Mouse (Mus musculus) liver, embryonic 16.5 days (tissue): ENCODE measurements around the gene Ddc. TPM values are rescaled to one million over a fixed set of nuclear protein-coding genes. Genes with fewer than 3 reads are reported as not detected.

Source experiments
- ATAC-seq: fragments of 200-750 bp; cut with Nextera tagmentation; 2 replicates; pipeline ENCODE4 v1.8.0; 2017; ENCODE audit warnings: low read depth, mild to moderate bottlenecking, moderate number of reproducible peaks, moderate library complexity
- H3K27ac ChIP-seq: fragments of 300-500 bp; sonication (generic); 2 replicates; pipeline ENCODE4 v1.5.1; 2014; ENCODE audit warnings: mild to moderate bottlenecking, low read length
- H3K27me3 ChIP-seq: fragments of 300-500 bp; sonication (generic); 2 replicates; pipeline ENCODE4 v1.6.1; 2014; ENCODE audit warnings: low read depth, low read length, mixed read lengths; ENCODE audit not compliant: control insufficient read depth, insufficient read depth
- H3K36me3 ChIP-seq: fragments of 300-500 bp; sonication (generic); 2 replicates; pipeline ENCODE4 v1.6.1; 2014; ENCODE audit warnings: mild to moderate bottlenecking; ENCODE audit not compliant: control insufficient read depth, insufficient read depth
- H3K4me1 ChIP-seq: fragments of 300-500 bp; sonication (generic); 2 replicates; pipeline ENCODE4 v1.6.1; 2014; ENCODE audit warnings: low read depth, low read length, mixed read lengths; ENCODE audit not compliant: control insufficient read depth
- H3K4me2 ChIP-seq: fragments of 300-500 bp; sonication (generic); 2 replicates; pipeline ENCODE4 v1.6.1; 2014; ENCODE audit warnings: low read depth, low read length, mixed read lengths
- H3K4me3 ChIP-seq: fragments of 300-500 bp; sonication (generic); 2 replicates; pipeline ENCODE4 v1.5.1; 2014; ENCODE audit warnings: low read depth, mild to moderate bottlenecking, low read length
- H3K9ac ChIP-seq: fragments of 300-500 bp; sonication (generic); 2 replicates; pipeline ENCODE4 v1.6.1; 2014; ENCODE audit warnings: low read depth, low read length
- H3K9me3 ChIP-seq: fragments of 300-500 bp; sonication (generic); replicated peaks from 2 replicates; pipeline ENCODE4 v1.6.1; 2016; ENCODE audit warnings: low read length; ENCODE audit not compliant: control insufficient read depth
- WGBS: fragments of 180-500 bp; shearing (Covaris S2); extraction: QIAGEN DNeasy Blood & Tissue Kit; methylation state at CpG from one replicate; pipeline ENCODE4 v1.1.7; 2014; ENCODE audit not compliant: insufficient replicate concordance; 5-methylcytosine and 5-hydroxymethylcytosine counted together
- polyA plus RNA-seq: library from polyadenylated mRNA; unstranded; fragments of >200 nt; fragmentation: Nextera tagmentation; extraction: Ambion mirVana; gene quantifications from 2 replicates; pipeline ENCODE4 v1.2.1, GENCODE M21; 2015

Gene Ddc
- polyA plus RNA-seq, 1 experiment from 2014 or later = 16.3 TPM

DNA sequence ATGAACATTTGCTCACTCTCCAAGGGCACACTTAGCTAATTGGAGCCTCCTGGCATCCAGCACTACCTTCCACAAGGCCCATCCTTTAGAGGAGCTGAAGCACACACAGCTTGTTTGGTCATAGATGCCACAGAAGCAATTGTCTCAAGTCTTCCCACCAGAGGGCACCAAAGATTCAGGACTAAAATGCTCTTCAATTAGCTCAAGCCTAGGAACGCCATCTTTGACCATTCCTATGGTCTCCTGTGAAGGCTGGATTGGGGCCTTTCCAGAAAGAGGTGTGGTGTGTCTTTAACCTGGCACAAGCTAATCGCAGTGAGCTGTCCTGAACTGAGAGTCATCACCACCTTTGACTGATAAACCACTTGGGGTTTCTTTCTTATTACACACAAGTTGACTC lies 77.7 kb downstream of the Ddc start:
- no peaks in the 10 kb centered on the region for H3K9me3 ChIP-seq
- no peak overlapping the region for H3K4me2 ChIP-seq
- no peaks in the 10 kb centered on the region for H3K27me3 ChIP-seq
- peak; percentile 28 for ATAC-seq
- no peak overlapping the region for H3K9ac ChIP-seq
- no peak overlapping the region for H3K4me3 ChIP-seq
- peak overlapping the region; percentile 67 for H3K27ac ChIP-seq
- 3% methylated on average over 2 of the region's 2 CpGs for WGBS
- no peaks in the 10 kb centered on the region for H3K36me3 ChIP-seq
- peaks cover 56% of the 10 kb centered on the region for H3K4me1 ChIP-seq

DNA sequence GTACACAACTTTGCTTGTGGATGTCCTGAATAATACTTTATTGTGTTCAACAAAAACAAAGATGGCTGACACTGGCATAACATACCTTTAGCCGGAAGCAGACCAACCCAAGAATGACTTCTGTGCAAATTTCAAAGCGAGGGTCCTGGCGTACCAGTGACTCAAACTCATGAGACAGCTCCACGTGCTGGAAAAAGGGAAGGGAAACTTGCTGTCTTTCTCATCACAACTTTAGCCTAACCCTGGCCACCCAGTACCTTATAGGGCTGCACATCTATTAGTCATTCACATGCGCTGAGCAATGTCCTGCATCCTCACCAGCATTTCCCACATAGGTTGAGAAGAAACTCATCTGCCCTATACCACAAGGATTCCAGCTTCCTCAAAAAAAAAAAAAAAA lies 78.7 kb downstream of the Ddc start:
- Histone ChIP-seq H3K4me1 (peaks cover 59% of the 10 kb centered on the region), H3K27ac (no peak overlapping the region)

DNA sequence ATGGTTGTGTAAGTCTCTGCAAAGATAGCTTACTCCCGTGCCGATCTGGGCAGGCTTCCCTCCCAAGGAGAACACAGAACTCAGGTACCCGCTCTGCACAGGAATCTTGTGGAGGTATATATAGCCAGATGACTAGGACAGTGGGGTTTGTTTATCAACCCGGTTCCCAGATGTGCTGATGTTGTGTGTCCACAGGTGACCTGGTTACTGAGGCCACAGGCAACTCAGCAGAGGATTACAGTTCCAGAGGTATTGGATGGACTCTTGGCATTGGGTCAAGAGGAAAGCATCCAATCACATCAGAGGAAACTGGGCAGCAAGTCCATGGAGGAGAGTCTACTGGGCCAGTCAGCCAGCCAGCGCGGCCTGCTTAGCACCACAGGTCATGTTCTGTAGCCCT lies 79.1 kb downstream of the Ddc start:
- H3K4me2 ChIP-seq = no peak overlapping the region
- peaks cover 54% of the 10 kb centered on the region for H3K4me1 ChIP-seq
- no peaks in the 10 kb centered on the region for H3K9me3 ChIP-seq
- 93% methylated on average over 6 of the region's 6 CpGs for WGBS
- H3K27ac ChIP-seq = peak overlapping the region; percentile 24; the same call in 1 of the 2 replicates
- no peak for ATAC-seq
- H3K9ac ChIP-seq = no peak overlapping the region
- H3K4me3 ChIP-seq = no peak overlapping the region
- H3K27me3 ChIP-seq = no peaks in the 10 kb centered on the region
- H3K36me3 ChIP-seq = no peaks in the 10 kb centered on the region

More for the DNA sequence above, 78.7 kb downstream of the Ddc start:
- H3K9ac ChIP-seq = no peak overlapping the region
- H3K4me3 ChIP-seq = no peak overlapping the region
- H3K4me2 ChIP-seq = no peak overlapping the region
- ATAC-seq = no peak
- H3K27me3 ChIP-seq = no peaks in the 10 kb centered on the region
- WGBS = 80% methylated on average over 5 of the region's 5 CpGs
- H3K36me3 ChIP-seq = no peaks in the 10 kb centered on the region
- no peaks in the 10 kb centered on the region for H3K9me3 ChIP-seq

DNA sequence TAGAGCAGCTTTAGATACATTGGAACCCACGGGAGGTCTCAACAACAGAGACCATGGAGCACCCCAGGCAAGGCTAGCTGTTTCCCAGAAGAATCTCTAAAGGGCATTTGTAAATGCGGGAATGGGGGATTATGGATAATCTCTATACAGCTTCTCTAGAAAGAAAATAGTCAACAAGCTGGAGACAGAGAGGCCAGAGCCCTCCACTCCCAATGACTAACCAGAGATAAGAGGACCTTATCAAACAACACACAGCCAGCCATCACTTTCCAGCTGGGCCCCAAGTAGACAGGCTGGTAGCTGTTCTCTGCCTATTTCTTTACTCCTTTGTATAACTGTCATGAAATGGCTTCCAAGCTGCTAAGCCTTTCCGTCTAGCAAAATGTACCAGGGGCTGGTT lies 82.2 kb downstream of the Ddc start:
- H3K4me2 ChIP-seq = peak overlapping the region; percentile 52
- H3K27ac ChIP-seq = peak overlapping the region; percentile 81
- 22% methylated on average over 3 of the region's 3 CpGs for WGBS
- peak overlapping the region; percentile 12 for H3K9ac ChIP-seq
- peak overlapping the region; percentile 8 for H3K4me3 ChIP-seq
- H3K9me3 ChIP-seq = no peaks in the 10 kb centered on the region
- no peaks in the 10 kb centered on the region for H3K27me3 ChIP-seq
- H3K4me1 ChIP-seq = peaks cover 38% of the 10 kb centered on the region
- H3K36me3 ChIP-seq = no peaks in the 10 kb centered on the region
- peak; percentile 91 for ATAC-seq

DNA sequence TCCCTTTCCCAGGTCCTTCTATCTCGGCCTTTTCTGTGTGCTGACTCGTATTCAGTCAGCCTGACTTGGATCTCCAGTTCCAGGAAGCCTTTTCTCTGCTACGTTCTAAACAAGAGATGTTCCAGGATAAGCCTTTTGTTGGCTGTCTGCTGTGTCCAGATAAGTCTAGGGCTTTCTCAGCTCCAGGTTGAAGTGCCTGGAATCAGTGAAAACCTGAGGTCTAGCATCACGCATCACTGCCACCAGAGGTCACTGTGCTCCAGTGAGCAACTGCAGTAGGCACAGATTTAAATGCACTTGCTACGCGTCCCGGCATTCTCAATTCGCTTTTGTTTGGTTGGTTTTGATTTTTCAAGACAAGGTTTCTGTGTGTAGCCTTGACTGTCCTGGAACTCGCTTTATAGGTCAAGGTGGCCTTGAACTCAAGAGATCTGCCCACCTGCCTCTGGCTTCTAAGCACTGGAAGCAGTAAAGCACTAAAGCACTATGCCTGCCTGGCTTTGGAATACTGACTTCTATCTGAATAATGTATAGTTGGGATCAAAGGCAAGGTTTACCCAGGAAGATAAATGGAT lies 86.0 kb downstream of the Ddc start:
- Histone ChIP-seq H3K27me3 (no peaks in the 10 kb centered on the region), H3K4me2 (peak overlapping the region; percentile 42), H3K36me3 (no peaks in the 10 kb centered on the region), H3K9me3 (no peaks in the 10 kb centered on the region), H3K27ac (peak overlapping the region; percentile 53), H3K4me3 (peak overlapping the region; percentile 16; the same call in 1 of the 2 replicates), H3K9ac (0 out of 2 replicates have a peak overlapping the region, but pooled peaks have one; percentile 10), H3K4me1 (peaks cover 46% of the 10 kb centered on the region)
- peak; percentile 46 for ATAC-seq
- 6% methylated on average over 9 of the region's 9 CpGs for WGBS

DNA sequence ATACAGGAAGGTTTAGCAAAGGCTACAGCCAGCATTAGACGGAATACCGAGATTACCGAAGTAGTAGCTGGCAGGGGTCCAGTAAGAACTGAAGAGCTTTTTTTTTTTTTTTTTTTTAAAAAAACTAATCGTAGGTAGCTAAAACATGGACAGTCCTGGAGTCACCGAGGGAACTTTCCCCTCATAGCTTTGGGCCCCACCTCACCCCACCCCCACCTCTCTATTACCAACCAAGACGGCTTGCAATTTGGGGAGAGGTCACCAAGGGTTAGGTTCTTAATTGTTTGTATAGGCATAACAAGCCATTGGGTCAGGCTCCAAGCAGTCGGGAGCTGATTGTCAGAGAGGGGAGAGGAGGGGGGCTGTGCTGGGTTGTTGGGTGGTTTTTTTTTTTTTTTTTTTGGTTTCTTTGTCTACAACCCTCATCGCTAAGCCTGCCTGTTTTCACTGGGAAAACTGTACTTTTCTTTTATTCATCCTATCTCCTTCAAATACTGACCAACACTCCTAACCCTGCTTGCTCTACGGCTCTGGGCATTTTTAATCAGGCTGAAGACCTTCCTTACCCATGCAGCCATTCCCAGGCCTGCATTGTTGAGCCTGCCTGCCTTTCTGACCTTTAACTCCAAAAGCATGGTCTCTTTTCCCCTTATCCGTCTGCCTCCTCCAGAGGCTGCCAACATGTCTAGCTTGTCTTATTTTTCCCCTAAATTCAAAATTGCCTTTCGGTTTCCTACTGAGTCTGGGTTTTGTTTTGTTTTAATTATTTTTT lies 88.4 kb downstream of the Ddc start:
- ATAC-seq = no peak
- H3K27me3 ChIP-seq = no peaks in the 10 kb centered on the region
- H3K27ac ChIP-seq = peak overlapping the region; percentile 98
- H3K9ac ChIP-seq = peak overlapping the region; percentile 90
- peaks cover 11% of the 10 kb centered on the region for H3K36me3 ChIP-seq
- no peaks in the 10 kb centered on the region for H3K9me3 ChIP-seq
- peaks cover 32% of the 10 kb centered on the region for H3K4me1 ChIP-seq
- H3K4me2 ChIP-seq = peak overlapping the region; percentile 100
- H3K4me3 ChIP-seq = peak overlapping the region; percentile 88
- 22% methylated on average over 11 of the region's 11 CpGs for WGBS

DNA sequence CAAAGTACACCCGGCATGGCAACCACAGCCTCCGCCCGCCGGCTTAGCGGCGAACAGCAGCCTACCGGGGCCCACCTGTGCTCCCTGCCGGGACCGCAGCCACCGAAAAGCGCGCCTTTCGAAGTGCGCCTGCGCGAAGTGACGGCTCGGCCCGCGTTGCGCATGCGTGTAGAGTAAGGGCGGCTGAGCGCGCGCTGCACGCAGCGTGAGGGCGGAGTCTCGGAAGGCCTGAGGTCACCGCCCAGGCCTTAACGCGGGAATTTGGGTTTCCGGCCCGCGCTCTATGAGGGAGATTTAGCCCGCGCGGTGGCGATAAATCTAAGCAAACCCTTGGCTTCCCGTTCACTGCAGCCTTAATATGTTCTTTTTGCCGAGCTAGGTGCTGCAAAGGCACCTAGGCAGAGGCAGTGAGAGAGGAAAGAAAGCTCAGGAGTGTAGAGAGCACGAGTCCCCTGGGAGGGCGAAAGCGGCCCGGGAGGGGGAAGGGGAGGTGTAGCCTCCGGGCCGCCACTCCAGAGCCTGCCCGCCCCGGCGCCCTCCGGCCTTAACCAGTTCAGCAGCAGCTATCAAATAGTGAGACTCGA lies 89.0 kb downstream of the Ddc start, which contains the start of gene Fignl1:
Fignl1 (minus strand) TSS at position 143 of the 584 bp plus-strand sequence.
- peak; percentile 92 for ATAC-seq
- Histone ChIP-seq H3K36me3 (peaks cover 17% of the 10 kb centered on the region), H3K27me3 (no peaks in the 10 kb centered on the region), H3K4me1 (peaks cover 32% of the 10 kb centered on the region), H3K4me3 (peak within 1 kb of the TSS; percentile 88), H3K27ac (peak within 1 kb of the TSS; percentile 98), H3K9ac (peak within 1 kb of the TSS; percentile 93), H3K9me3 (no peaks in the 10 kb centered on the region), H3K4me2 (peak within 1 kb of the TSS; percentile 100)
- WGBS = under 1% methylated on average over 53 of the region's 53 CpGs

DNA sequence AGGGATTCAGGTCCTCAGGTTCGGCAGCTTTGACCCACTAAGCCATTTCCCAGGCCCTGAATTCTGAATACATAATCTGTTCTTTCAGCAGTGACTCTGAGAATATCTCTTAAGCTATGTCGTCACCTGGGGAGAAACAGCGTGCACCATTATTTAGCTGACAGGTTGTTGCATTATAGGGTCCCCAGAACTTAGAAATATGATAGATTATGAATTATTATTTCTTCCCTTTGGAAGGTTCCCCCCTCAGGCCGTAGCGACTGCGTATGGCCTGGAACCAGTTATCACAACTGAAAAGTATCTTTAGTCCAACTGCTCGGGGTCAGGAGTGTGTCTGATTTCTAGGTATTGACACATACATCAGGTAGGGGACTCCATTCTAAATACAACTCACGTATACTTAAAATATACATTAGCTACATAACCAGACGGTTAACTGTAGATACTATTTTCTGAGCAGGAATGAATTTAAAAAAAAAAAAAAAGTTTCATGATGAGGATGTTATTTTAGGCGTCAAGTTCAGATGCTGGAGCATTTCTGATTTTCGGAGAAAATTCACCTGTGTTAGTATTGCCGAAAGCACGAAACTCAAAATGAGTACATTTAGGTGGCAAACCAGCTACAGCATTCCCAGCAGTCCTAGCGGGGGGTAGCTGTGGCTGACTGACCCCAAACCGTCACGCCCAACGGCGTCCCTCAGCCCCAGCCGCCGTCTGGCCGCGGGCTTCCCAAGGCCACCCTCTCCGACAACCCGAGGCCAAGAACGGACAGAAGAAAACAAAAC lies 89.7 kb downstream of the Ddc start:
- peaks cover 32% of the 10 kb centered on the region for H3K4me1 ChIP-seq
- H3K9ac ChIP-seq = peak overlapping the region; percentile 93
- no peaks in the 10 kb centered on the region for H3K27me3 ChIP-seq
- no peaks in the 10 kb centered on the region for H3K9me3 ChIP-seq
- H3K36me3 ChIP-seq = peaks cover 23% of the 10 kb centered on the region
- H3K4me3 ChIP-seq = peak overlapping the region; percentile 88
- peak overlapping the region; percentile 77 for H3K4me2 ChIP-seq
- 3% methylated on average over 25 of the region's 25 CpGs for WGBS
- ATAC-seq = peak; percentile 68
- peak overlapping the region; percentile 98 for H3K27ac ChIP-seq
